Mouse (Mus musculus) forebrain, embryonic 10.5 days (tissue): ENCODE data around the gene Sdha. TPM values are rescaled to one million over a fixed set of nuclear protein-coding genes. Genes with fewer than 3 reads are reported as not detected.

Experiments
- DNase-seq: peaks from one replicate; pipeline ENCODE4 v3.0.0-alpha.2; 2017; ENCODE audit warnings: low spot score; ENCODE audit errors: extremely low spot score
- H3K27ac ChIP-seq: fragments of 300-500 bp; sonication (generic); 2 replicates; pipeline ENCODE4 v1.5.1; 2016; ENCODE audit warnings: mild to moderate bottlenecking
- H3K27me3 ChIP-seq: fragments of 300-500 bp; sonication (generic); 2 replicates; pipeline ENCODE4 v1.6.1; 2016; ENCODE audit warnings: mild to moderate bottlenecking; ENCODE audit not compliant: poor library complexity, severe bottlenecking
- H3K36me3 ChIP-seq: fragments of 300-500 bp; sonication (generic); replicated peaks from 2 replicates; pipeline ENCODE4 v1.6.1; 2016; ENCODE audit warnings: mild to moderate bottlenecking, moderate library complexity
- H3K4me1 ChIP-seq: fragments of 300-500 bp; sonication (generic); 2 replicates; pipeline ENCODE4 v1.6.1; 2016
- H3K4me3 ChIP-seq: fragments of 300-500 bp; sonication (generic); 2 replicates; pipeline ENCODE4 v1.5.1; 2016; ENCODE audit warnings: mild to moderate bottlenecking, moderate library complexity
- H3K9me3 ChIP-seq: fragments of 300-500 bp; sonication (generic); 2 replicates; pipeline ENCODE4 v1.6.1; 2016; ENCODE audit warnings: mild to moderate bottlenecking, moderate library complexity
- WGBS: fragments of 180-500 bp; shearing (Covaris S2); methylation state at CpG from one replicate; pipeline ENCODE4 v1.1.7; 2016; 5-methylcytosine and 5-hydroxymethylcytosine counted together
- polyA plus RNA-seq: library from polyadenylated mRNA; unstranded; fragments of >200 nt; fragmentation: Nextera tagmentation; extraction: Ambion mirVana; gene quantifications from 2 replicates; pipeline ENCODE4 v1.2.1, GENCODE M21; 2016

The Sdha gene
- polyA plus RNA-seq, 1 experiment from 2014 or later: 274 TPM

- Histone ChIP-seq H3K27me3 (no peaks in the 10 kb centered on the region), H3K4me3 (no peak overlapping the region), H3K4me1 (no peaks in the 10 kb centered on the region), H3K36me3 (peaks cover 82% of the 10 kb centered on the region), H3K9me3 (no peaks in the 10 kb centered on the region), H3K27ac (no peak overlapping the region)
- 60% methylated on average over 3 of the region's 3 CpGs for WGBS
- no peak for DNase-seq
These were observed 9.0 kb downstream of the Sdha start for GRCm38 (mm10) chr13:74341036-74341435.

GRCm38 (mm10) chr13:74329321-74329720 lies 20.8 kb downstream of the Sdha start:
- Histone ChIP-seq H3K4me1 (no peaks in the 10 kb centered on the region), H3K9me3 (no peaks in the 10 kb centered on the region), H3K27me3 (no peaks in the 10 kb centered on the region), H3K27ac (no peak overlapping the region), H3K4me3 (no peak overlapping the region), H3K36me3 (peaks cover 90% of the 10 kb centered on the region)
- no peak for DNase-seq

GRCm38 (mm10) chr13:74317170-74317849 lies 32.8 kb downstream of the Sdha start, which contains the start of gene Pdcd6:
Gene Pdcd6, minus strand, starts transcription at chr13:74317580.
- DNase-seq: peak; percentile 92

DNA sequence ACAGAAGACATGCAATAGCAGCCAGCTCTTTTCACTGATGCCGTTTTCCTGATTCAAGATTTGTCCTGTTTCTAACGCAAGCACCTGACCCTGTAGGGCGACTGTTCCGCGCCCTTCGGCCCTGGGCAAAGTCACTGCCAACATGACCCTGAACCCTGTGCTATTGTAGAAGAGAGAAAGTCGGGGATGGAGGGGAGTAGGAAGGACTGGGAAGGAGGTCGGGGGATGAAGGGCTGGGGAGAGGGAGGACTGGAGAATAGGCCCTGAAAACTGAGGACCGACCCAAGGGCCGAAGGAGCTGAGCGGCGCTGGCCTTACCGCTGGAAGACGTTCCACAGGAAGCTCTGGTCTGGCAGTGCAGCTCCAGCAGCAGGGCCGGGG lies 33.3 kb downstream of the Sdha start:
- peak overlapping the region; percentile 90 for H3K4me3 ChIP-seq
- no peaks in the 10 kb centered on the region for H3K9me3 ChIP-seq
- H3K27me3 ChIP-seq: no peaks in the 10 kb centered on the region
- H3K27ac ChIP-seq: peak overlapping the region; percentile 86
- H3K36me3 ChIP-seq: peaks cover 34% of the 10 kb centered on the region
- DNase-seq: no peak
- H3K4me1 ChIP-seq: peaks cover 18% of the 10 kb centered on the region
- 2% methylated on average over 15 of the region's 15 CpGs for WGBS

More at GRCm38 (mm10) chr13:74317170-74317849, 32.8 kb downstream of the Sdha start, which contains the start of gene Pdcd6:
- Histone ChIP-seq H3K4me3 (peak within 1 kb of the TSS; percentile 90), H3K27ac (peak within 1 kb of the TSS; percentile 86), H3K36me3 (peaks cover 39% of the 10 kb centered on the region), H3K4me1 (peaks cover 18% of the 10 kb centered on the region), H3K27me3 (no peaks in the 10 kb centered on the region), H3K9me3 (no peaks in the 10 kb centered on the region)
- WGBS: under 1% methylated on average over 36 of the region's 36 CpGs

DNA sequence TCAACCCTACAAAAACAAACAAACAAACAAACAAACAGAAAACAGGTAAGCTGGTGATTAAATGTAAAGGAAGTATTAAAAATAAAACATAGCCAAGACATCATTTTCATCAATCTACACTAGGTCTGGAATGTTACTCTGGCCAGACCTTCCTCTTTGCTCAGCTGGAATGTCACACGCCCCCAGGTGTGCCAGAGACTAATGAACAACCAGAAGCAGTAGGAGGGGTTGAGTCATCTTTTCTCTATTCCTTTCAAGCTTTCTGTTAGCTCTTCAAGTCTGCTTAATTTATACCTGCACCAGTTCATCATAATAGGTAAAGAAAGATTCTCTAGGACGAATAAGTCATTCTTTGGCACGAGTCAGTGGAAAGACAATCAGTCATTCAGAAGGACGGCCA lies 33.7 kb downstream of the Sdha start:
- 36% methylated on average over 4 of the region's 4 CpGs for WGBS
- H3K27me3 ChIP-seq: no peaks in the 10 kb centered on the region
- peak overlapping the region; percentile 90 for H3K4me3 ChIP-seq
- H3K27ac ChIP-seq: peak overlapping the region; percentile 86; the same call in 1 of the 2 replicates
- H3K9me3 ChIP-seq: no peaks in the 10 kb centered on the region
- H3K36me3 ChIP-seq: peaks cover 33% of the 10 kb centered on the region
- peaks cover 18% of the 10 kb centered on the region for H3K4me1 ChIP-seq
- no peak for DNase-seq

GRCm38 (mm10) chr13:74314616-74315015 lies 35.5 kb downstream of the Sdha start:
- Histone ChIP-seq H3K27ac (no peak overlapping the region), H3K9me3 (no peaks in the 10 kb centered on the region), H3K4me3 (no peak overlapping the region), H3K36me3 (peaks cover 39% of the 10 kb centered on the region), H3K4me1 (peaks cover 18% of the 10 kb centered on the region), H3K27me3 (no peaks in the 10 kb centered on the region)
- WGBS: 96% methylated on average over 3 of the region's 3 CpGs
- DNase-seq: no peak

DNA sequence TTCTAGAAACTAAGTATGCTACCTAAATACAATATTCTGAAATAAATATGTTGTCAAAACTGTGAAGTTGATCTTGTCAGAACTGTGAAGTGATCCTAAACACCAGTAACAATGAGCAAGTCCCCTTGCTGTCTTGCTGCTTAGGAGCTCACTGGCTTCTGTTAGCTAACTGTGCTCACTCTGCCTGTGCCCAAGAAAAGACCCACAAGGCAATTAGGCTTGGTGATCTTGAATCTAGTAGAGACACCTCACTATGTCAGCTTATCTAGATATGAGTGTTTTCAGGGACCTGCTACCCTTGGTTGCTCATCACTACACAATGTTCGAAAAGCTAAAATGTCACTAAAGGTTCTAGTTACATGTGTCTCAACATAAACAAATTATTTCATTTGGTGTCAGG lies 44.3 kb downstream of the Sdha start:
- no peaks in the 10 kb centered on the region for H3K9me3 ChIP-seq
- no peak overlapping the region for H3K4me3 ChIP-seq
- no peak overlapping the region for H3K27ac ChIP-seq
- DNase-seq: no peak
- no peaks in the 10 kb centered on the region for H3K4me1 ChIP-seq
- peaks cover 91% of the 10 kb centered on the region for H3K36me3 ChIP-seq
- WGBS: 91% methylated on average over 1 of the region's 1 CpGs
- H3K27me3 ChIP-seq: no peaks in the 10 kb centered on the region

DNA sequence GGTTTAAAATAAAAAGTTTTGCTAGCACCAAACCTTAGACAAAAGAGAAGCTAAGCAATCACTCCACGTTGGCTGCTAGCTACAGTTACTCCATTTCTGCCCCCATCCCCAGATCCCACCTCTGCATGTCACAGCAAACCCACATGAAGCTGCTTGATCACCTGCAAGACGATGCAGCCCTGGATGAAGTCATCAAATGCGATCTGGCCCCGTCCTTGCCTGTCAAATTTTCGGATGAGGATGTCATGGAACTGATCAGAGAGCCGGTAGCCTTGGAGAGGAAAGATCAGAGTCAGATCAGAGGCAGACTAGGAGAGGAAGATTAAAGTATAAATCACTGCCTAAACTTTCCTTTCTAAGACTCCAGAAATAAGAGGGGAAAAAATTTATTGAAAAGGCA lies 44.7 kb downstream of the Sdha start:
- H3K27me3 ChIP-seq: no peaks in the 10 kb centered on the region
- H3K27ac ChIP-seq: no peak overlapping the region
- no peaks in the 10 kb centered on the region for H3K9me3 ChIP-seq
- no peak overlapping the region for H3K4me3 ChIP-seq
- H3K4me1 ChIP-seq: no peaks in the 10 kb centered on the region
- 93% methylated on average over 6 of the region's 6 CpGs for WGBS
- H3K36me3 ChIP-seq: peaks cover 87% of the 10 kb centered on the region
- no peak for DNase-seq

- Histone ChIP-seq H3K36me3 (peaks cover 57% of the 10 kb centered on the region), H3K27ac (no peak overlapping the region), H3K4me3 (no peak overlapping the region), H3K4me1 (no peaks in the 10 kb centered on the region), H3K9me3 (no peaks in the 10 kb centered on the region), H3K27me3 (no peaks in the 10 kb centered on the region)
- WGBS: 87% methylated on average over 10 of the region's 10 CpGs
- DNase-seq: no peak
These were observed 47.7 kb downstream of the Sdha start for GRCm38 (mm10) chr13:74302050-74303037.

DNA sequence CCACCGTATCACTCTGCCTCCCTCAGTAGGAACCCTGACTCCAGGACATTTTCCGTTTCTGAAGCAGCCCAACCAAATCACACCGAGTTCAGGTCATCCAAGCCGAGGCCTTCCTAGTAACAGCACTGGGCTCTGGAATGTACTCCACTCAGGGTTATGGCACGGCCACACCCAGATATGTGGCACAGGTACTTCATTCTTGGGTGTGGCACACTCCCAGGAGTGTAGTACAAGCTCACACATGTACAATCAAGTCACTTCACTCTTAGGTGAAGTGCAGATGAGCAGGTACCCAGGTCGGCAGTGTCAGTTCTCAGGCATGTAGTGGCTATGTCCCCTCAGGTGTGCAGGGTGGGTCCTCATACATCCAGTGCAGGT lies 48.5 kb downstream of the Sdha start:
- WGBS: 77% methylated on average over 6 of the region's 6 CpGs
- no peak for DNase-seq
- Histone ChIP-seq H3K9me3 (no peaks in the 10 kb centered on the region), H3K4me1 (no peaks in the 10 kb centered on the region), H3K27me3 (no peaks in the 10 kb centered on the region), H3K27ac (no peak overlapping the region), H3K4me3 (no peak overlapping the region), H3K36me3 (peaks cover 50% of the 10 kb centered on the region)

DNA sequence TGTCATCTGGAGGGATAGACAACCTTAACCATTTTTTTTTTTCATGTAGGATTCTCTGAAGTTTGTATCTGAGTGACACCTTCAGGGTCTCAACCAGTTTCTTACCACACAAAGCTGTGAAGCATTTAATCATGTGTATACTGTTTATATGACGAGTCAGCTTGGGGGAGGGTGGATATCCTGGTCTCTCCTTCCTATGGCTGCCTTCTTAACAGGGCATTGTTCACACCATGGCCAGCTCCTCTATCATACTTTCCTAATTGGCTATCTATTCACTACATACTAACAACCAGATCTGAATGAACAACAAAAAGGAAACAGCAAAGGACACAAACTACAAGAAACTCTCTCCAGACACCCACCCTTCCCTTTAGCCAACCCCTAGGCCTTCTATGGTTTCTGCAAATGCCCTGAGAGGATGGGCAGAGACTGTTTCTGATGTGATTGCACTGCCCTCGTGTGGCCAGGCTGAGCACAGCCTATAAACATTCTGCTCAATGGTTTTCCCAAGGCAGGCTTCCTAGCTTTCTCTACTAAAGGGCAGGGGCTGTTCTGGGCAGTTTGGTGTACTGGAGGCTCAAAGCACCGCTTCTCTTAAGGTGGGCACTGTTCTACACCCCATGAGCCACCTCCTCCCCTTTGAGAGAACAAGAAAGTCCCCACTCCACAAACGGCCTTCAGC lies 49.0 kb downstream of the Sdha start:
- H3K9me3 ChIP-seq: no peaks in the 10 kb centered on the region
- no peaks in the 10 kb centered on the region for H3K4me1 ChIP-seq
- peak; percentile 63 for DNase-seq
- H3K4me3 ChIP-seq: no peak overlapping the region
- H3K27ac ChIP-seq: no peak overlapping the region
- peaks cover 44% of the 10 kb centered on the region for H3K36me3 ChIP-seq
- H3K27me3 ChIP-seq: no peaks in the 10 kb centered on the region
- 43% methylated on average over 4 of the region's 4 CpGs for WGBS

GRCm38 (mm10) chr13:74296376-74296775 lies 53.7 kb downstream of the Sdha start:
- Histone ChIP-seq H3K36me3 (no peaks in the 10 kb centered on the region), H3K27me3 (peaks cover 20% of the 10 kb centered on the region), H3K9me3 (no peaks in the 10 kb centered on the region), H3K4me1 (peaks cover 9% of the 10 kb centered on the region), H3K27ac (no peak overlapping the region), H3K4me3 (no peak overlapping the region)
- no peak for DNase-seq
- 86% methylated on average over 7 of the region's 7 CpGs for whole genome bisulfite sequencing
